Mouse (Mus musculus): ENCODE measurements around the gene Vdac1. TPM values are rescaled to one million over a fixed set of nuclear protein-coding genes. Genes with fewer than 3 reads are reported as not detected.

The Vdac1 gene
- total RNA-seq (2014; rRNA removed; ENCODE audit: low replicate concordance) (478 and 528 TPM in 2 replicates), polyA plus RNA-seq (2015; fragmentation: Nextera tagmentation; extraction: Ambion mirVana) (627 and 646 TPM in 2 replicates)

- 0 out of 2 replicates have a peak, but pooled peaks have one; percentile 67 for TF ChIP-seq EP300 (IDR thresholded peaks at IDR 0.05; ENCODE audit: low read depth)
- no peak for TF ChIP-seq CTCF (IDR thresholded peaks at IDR 0.05; ENCODE audit: low read depth)
- peaks cover 41% of the 10 kb centered on the region for H3K4me1 ChIP-seq (ENCODE audit: control insufficient read depth, insufficient read depth)
- peak within 1 kb of the TSS; percentile 87 for H3K4me2 ChIP-seq (ENCODE audit: low read depth, low read length)
- H3K4me3 ChIP-seq (ENCODE audit: low read depth, low read length) = peak within 1 kb of the TSS; percentile 90
- DNase-seq (ENCODE audit: low spot score) (peak; percentile 89), ATAC-seq (ENCODE audit: insufficient read depth, low read depth) (peak; percentile 90)
- H3K9me3 ChIP-seq (replicated peaks; ENCODE audit: control insufficient read depth, low read length) = no peaks in the 10 kb centered on the region
- whole genome bisulfite sequencing = under 1% methylated on average over 67 of the region's 84 CpGs
- peak within 1 kb of the TSS; percentile 98 for H3K9ac ChIP-seq (replicated peaks; ENCODE audit: low read depth, low read length)
- H3K27me3 ChIP-seq (ENCODE audit: control insufficient read depth, insufficient read depth, low read length) = no peaks in the 10 kb centered on the region
- peak within 1 kb of the TSS; percentile 99 for H3K27ac ChIP-seq (ENCODE audit: low read depth)
- H3K36me3 ChIP-seq (replicated peaks; ENCODE audit: control insufficient read depth, insufficient read depth, low read length) = no peaks in the 10 kb centered on the region
Observed at GRCm38 (mm10) chr11:52360471-52361277, at the start of gene Vdac1. Gene Vdac1, plus strand, starts transcription at chr11:52360860.

DNA sequence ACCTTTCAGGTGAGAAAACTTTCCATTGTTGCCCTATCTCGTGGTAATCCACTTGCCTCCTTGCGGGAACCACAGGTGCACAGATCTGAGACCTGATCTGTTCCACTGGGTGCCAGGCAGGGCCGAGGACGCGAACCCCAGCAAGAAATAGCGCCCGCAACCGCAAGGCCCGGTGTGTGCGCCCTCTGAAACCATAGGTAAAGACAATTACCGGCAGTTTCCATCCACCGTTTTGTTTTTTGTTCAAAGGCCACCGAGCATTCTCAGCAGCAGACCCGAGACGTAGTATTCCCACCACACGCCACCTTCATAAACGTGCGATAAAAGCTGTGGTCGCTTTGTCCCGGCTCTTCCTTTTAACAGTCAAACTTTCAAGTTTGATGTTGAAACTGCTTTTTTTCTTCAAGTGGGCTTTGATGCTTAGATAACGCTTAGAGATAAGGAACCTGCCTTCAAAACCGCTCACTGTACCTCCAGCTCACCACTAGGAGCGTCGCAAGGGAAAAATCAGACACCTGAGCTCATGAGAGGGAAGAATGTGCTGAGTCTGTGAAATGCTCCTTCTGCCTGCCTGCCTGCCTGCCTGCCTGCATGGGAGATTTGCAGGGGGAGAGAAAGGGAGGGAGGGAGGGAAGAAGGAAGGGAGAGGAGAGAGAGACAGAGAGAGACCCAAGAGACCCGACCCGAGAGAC, 46.4 kb upstream of the Vdac1 start:
- no peak overlapping the region for H3K9ac ChIP-seq (replicated peaks; ENCODE audit: low read depth, low read length)
- ATAC-seq (ENCODE audit: insufficient read depth, low read depth) (no peak), DNase-seq (ENCODE audit: low spot score) (no peak)
- H3K4me3 ChIP-seq (ENCODE audit: low read depth, low read length) = no peak overlapping the region
- no peak overlapping the region; the same call in 1 of the 2 replicates for H3K4me2 ChIP-seq (ENCODE audit: low read depth, low read length)
- 15% methylated on average over 26 of the region's 26 CpGs for WGBS
- no peak for TF ChIP-seq EP300 (IDR thresholded peaks at IDR 0.05; ENCODE audit: low read depth)
- TF ChIP-seq CTCF (IDR thresholded peaks at IDR 0.05; ENCODE audit: low read depth) = 0 out of 2 replicates have a peak, but pooled peaks have one; percentile 13
- no peaks in the 10 kb centered on the region for H3K9me3 ChIP-seq (replicated peaks; ENCODE audit: control insufficient read depth, low read length)
- H3K27ac ChIP-seq (ENCODE audit: low read depth) = no peak overlapping the region
- H3K4me1 ChIP-seq (ENCODE audit: control insufficient read depth, insufficient read depth) = no peaks in the 10 kb centered on the region
- H3K36me3 ChIP-seq (replicated peaks; ENCODE audit: control insufficient read depth, insufficient read depth, low read length) = no peaks in the 10 kb centered on the region
- peaks cover 4% of the 10 kb centered on the region; the same call in 1 of the 2 replicates for H3K27me3 ChIP-seq (ENCODE audit: control insufficient read depth, insufficient read depth, low read length)

- H3K27me3 ChIP-seq (ENCODE audit: control insufficient read depth, insufficient read depth, low read length) = peaks cover 4% of the 10 kb centered on the region; the same call in 1 of the 2 replicates
- no peaks in the 10 kb centered on the region for H3K4me1 ChIP-seq (ENCODE audit: control insufficient read depth, insufficient read depth)
- TF ChIP-seq CTCF (IDR thresholded peaks at IDR 0.05; ENCODE audit: low read depth) (no peak), EP300 (IDR thresholded peaks at IDR 0.05; ENCODE audit: low read depth) (no peak)
- no peak for ATAC-seq (ENCODE audit: insufficient read depth, low read depth)
- no peak for DNase-seq (ENCODE audit: low spot score)
- H3K27ac ChIP-seq (ENCODE audit: low read depth) = peak overlapping the region; percentile 43; the same call in 1 of the 2 replicates
- H3K36me3 ChIP-seq (replicated peaks; ENCODE audit: control insufficient read depth, insufficient read depth, low read length) = no peaks in the 10 kb centered on the region
- WGBS = 59% methylated on average over 13 of the region's 13 CpGs
- no peak overlapping the region for H3K9ac ChIP-seq (replicated peaks; ENCODE audit: low read depth, low read length)
- H3K4me2 ChIP-seq (ENCODE audit: low read depth, low read length) = no peak overlapping the region; the same call in 1 of the 2 replicates
- H3K9me3 ChIP-seq (replicated peaks; ENCODE audit: control insufficient read depth, low read length) = no peaks in the 10 kb centered on the region
- no peak overlapping the region for H3K4me3 ChIP-seq (ENCODE audit: low read depth, low read length)
Observed at GRCm38 (mm10) chr11:52318445-52318844, 42.2 kb upstream of the Vdac1 start.

DNA sequence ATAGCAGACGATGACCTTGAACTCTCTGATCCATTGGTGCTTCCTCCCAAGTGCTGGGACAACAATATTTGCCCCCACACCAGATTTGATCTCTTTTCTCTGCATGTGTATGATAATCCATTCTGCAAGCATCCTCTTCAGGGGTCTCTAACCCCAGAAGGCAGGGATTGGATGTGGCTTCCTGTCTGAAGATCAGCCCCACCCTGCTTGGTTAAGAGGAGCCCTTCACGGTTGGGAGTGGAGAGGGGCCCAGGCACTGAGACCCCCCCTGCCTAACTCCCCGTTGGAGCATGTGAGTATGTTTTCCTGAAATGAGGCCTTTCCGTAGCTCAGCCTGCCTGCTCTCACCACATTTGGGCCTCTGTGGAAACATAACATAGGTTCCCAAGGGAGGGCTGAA, 41.0 kb upstream of the Vdac1 start:
- H3K27me3 ChIP-seq (ENCODE audit: control insufficient read depth, insufficient read depth, low read length) = no peaks in the 10 kb centered on the region
- H3K4me2 ChIP-seq (ENCODE audit: low read depth, low read length) = no peak overlapping the region
- H3K9ac ChIP-seq (replicated peaks; ENCODE audit: low read depth, low read length) = no peak overlapping the region
- no peak overlapping the region for H3K4me3 ChIP-seq (ENCODE audit: low read depth, low read length)
- H3K4me1 ChIP-seq (ENCODE audit: control insufficient read depth, insufficient read depth) = no peaks in the 10 kb centered on the region
- TF ChIP-seq CTCF (IDR thresholded peaks at IDR 0.05; ENCODE audit: low read depth) (no peak), EP300 (IDR thresholded peaks at IDR 0.05; ENCODE audit: low read depth) (no peak)
- no peaks in the 10 kb centered on the region for H3K9me3 ChIP-seq (replicated peaks; ENCODE audit: control insufficient read depth, low read length)
- no peak for ATAC-seq (ENCODE audit: insufficient read depth, low read depth)
- no peak overlapping the region for H3K27ac ChIP-seq (ENCODE audit: low read depth)
- no peaks in the 10 kb centered on the region for H3K36me3 ChIP-seq (replicated peaks; ENCODE audit: control insufficient read depth, insufficient read depth, low read length)
- DNase-seq (ENCODE audit: low spot score) = no peak
- 60% methylated on average over 4 of the region's 4 CpGs for WGBS

GRCm38 (mm10) chr11:52320529-52320928, 40.1 kb upstream of the Vdac1 start:
- DNase-seq (ENCODE audit: low spot score) (no peak), ATAC-seq (ENCODE audit: insufficient read depth, low read depth) (no peak)
- no peaks in the 10 kb centered on the region for H3K36me3 ChIP-seq (replicated peaks; ENCODE audit: control insufficient read depth, insufficient read depth, low read length)
- WGBS = 70% methylated on average over 4 of the region's 4 CpGs
- H3K4me2 ChIP-seq (ENCODE audit: low read depth, low read length) = no peak overlapping the region
- no peaks in the 10 kb centered on the region for H3K9me3 ChIP-seq (replicated peaks; ENCODE audit: control insufficient read depth, low read length)
- H3K4me3 ChIP-seq (ENCODE audit: low read depth, low read length) = no peak overlapping the region
- H3K27me3 ChIP-seq (ENCODE audit: control insufficient read depth, insufficient read depth, low read length) = no peaks in the 10 kb centered on the region
- H3K27ac ChIP-seq (ENCODE audit: low read depth) = no peak overlapping the region
- H3K9ac ChIP-seq (replicated peaks; ENCODE audit: low read depth, low read length) = no peak overlapping the region
- no peak for TF ChIP-seq CTCF (IDR thresholded peaks at IDR 0.05; ENCODE audit: low read depth)
- no peak for TF ChIP-seq EP300 (IDR thresholded peaks at IDR 0.05; ENCODE audit: low read depth)
- no peaks in the 10 kb centered on the region for H3K4me1 ChIP-seq (ENCODE audit: control insufficient read depth, insufficient read depth)
